Mouse (Mus musculus): Measurements from ENCODE around the gene Tmod4. TPM values are rescaled to one million over a fixed set of nuclear protein-coding genes. Genes with fewer than 3 reads are reported as not detected.

The Tmod4 gene
- polyA plus RNA-seq, 1 experiment from 2014 or later = 0.81 TPM

Small RNA genes lying within 50 kb of the gene (microRNA-seq; reads per million reads assigned to microRNA genes)
- gene Mir8099-1 = not detected

Other genes starting within 250 kb of the Tmod4 start
- gene Psmb4, start 237.5 kb upstream of the Tmod4 start, polyA plus RNA-seq (2015; fragmentation: Nextera tagmentation; extraction: Ambion mirVana) = 390 and 393 TPM in 2 replicates
- 7.6 and 9.0 TPM in 2 replicates for gene Selenbp1, start 191.4 kb upstream of the Tmod4 start, polyA plus RNA-seq (2015; fragmentation: Nextera tagmentation; extraction: Ambion mirVana)
- 4.3 TPM in 2 replicates for gene Rfx5, start 170.4 kb upstream of the Tmod4 start, polyA plus RNA-seq (2015; fragmentation: Nextera tagmentation; extraction: Ambion mirVana)
- gene Pi4kb, start 149.7 kb upstream of the Tmod4 start, polyA plus RNA-seq (2015; fragmentation: Nextera tagmentation; extraction: Ambion mirVana) = 23.6 and 25.5 TPM in 2 replicates
- 26.6 and 27.8 TPM in 2 replicates for gene Zfp687, start 109.0 kb upstream of the Tmod4 start, polyA plus RNA-seq (2015; fragmentation: Nextera tagmentation; extraction: Ambion mirVana)
- 299 and 311 TPM in 2 replicates for gene Psmd4, start 81.9 kb upstream of the Tmod4 start, polyA plus RNA-seq (2015; fragmentation: Nextera tagmentation; extraction: Ambion mirVana)
- 20.4 and 20.6 TPM in 2 replicates for gene Pip5k1a, start 17.5 kb upstream of the Tmod4 start, polyA plus RNA-seq (2015; fragmentation: Nextera tagmentation; extraction: Ambion mirVana)
- gene Vps72, start 13.5 kb upstream of the Tmod4 start, polyA plus RNA-seq (2015; fragmentation: Nextera tagmentation; extraction: Ambion mirVana) = 266 and 271 TPM in 2 replicates
- gene Scnm1, start 9.5 kb downstream of the Tmod4 start, polyA plus RNA-seq (2015; fragmentation: Nextera tagmentation; extraction: Ambion mirVana) = 99.5 and 106 TPM in 2 replicates
- 29.6 and 30.8 TPM in 2 replicates for gene Lysmd1, start 9.6 kb downstream of the Tmod4 start, polyA plus RNA-seq (2015; fragmentation: Nextera tagmentation; extraction: Ambion mirVana)
- 1.1 and 1.2 TPM in 2 replicates for gene Tnfaip8l2, start 17.9 kb downstream of the Tmod4 start, polyA plus RNA-seq (2015; fragmentation: Nextera tagmentation; extraction: Ambion mirVana)
- gene Sema6c, start 36.0 kb downstream of the Tmod4 start, polyA plus RNA-seq (2015; fragmentation: Nextera tagmentation; extraction: Ambion mirVana) = 14.1 and 14.6 TPM in 2 replicates
- gene Gabpb2, start 93.4 kb downstream of the Tmod4 start, polyA plus RNA-seq (2015; fragmentation: Nextera tagmentation; extraction: Ambion mirVana) = 7.7 and 8.5 TPM in 2 replicates
- gene Cdc42se1, start 104.3 kb downstream of the Tmod4 start, polyA plus RNA-seq (2015; fragmentation: Nextera tagmentation; extraction: Ambion mirVana) = 92.3 and 96.3 TPM in 2 replicates
- gene Mllt11, start 107.7 kb downstream of the Tmod4 start, polyA plus RNA-seq (2015; fragmentation: Nextera tagmentation; extraction: Ambion mirVana) = 174 and 191 TPM in 2 replicates
- 0.19 and 0.38 TPM in 2 replicates for gene Gm128, start 117.1 kb downstream of the Tmod4 start, polyA plus RNA-seq (2015; fragmentation: Nextera tagmentation; extraction: Ambion mirVana)
- gene Bnipl, start 126.7 kb downstream of the Tmod4 start, polyA plus RNA-seq (2015; fragmentation: Nextera tagmentation; extraction: Ambion mirVana) = not detected in 2 replicates
- gene Mindy1, start 156.9 kb downstream of the Tmod4 start, polyA plus RNA-seq (2015; fragmentation: Nextera tagmentation; extraction: Ambion mirVana) = 39.6 and 40.0 TPM in 2 replicates
- gene Prune1, start 157.6 kb downstream of the Tmod4 start, polyA plus RNA-seq (2015; fragmentation: Nextera tagmentation; extraction: Ambion mirVana) = 28.4 and 32.7 TPM in 2 replicates
- 0.52 and 1.1 TPM in 2 replicates for gene Anxa9, start 182.7 kb downstream of the Tmod4 start, polyA plus RNA-seq (2015; fragmentation: Nextera tagmentation; extraction: Ambion mirVana)
- 98.4 and 103 TPM in 2 replicates for gene Cers2, start 190.3 kb downstream of the Tmod4 start, polyA plus RNA-seq (2015; fragmentation: Nextera tagmentation; extraction: Ambion mirVana)
- gene Setdb1, start 232.7 kb downstream of the Tmod4 start, polyA plus RNA-seq (2015; fragmentation: Nextera tagmentation; extraction: Ambion mirVana) = 45.4 and 51.8 TPM in 2 replicates

Measured in forebrain, embryonic 13.5 days (tissue).